Mouse (Mus musculus): Measurements from ENCODE around the gene Ptprb.

- TF ChIP-seq CTCF (IDR thresholded peaks at IDR 0.05; ENCODE audit: control insufficient read depth, insufficient read depth, insufficient read length) (no peak), MYOG (IDR thresholded peaks at IDR 0.05; ENCODE audit: control insufficient read depth, extremely low read depth, insufficient read length) (no peak)
Observed at GRCm38 (mm10) chr10:116271470-116271915, 3.8 kb upstream of the Ptprb start.
